ENCODE assay signal across 16 mouse cellular contexts in genomic region chr2:18940693-18941270, GRCm38 (mm10). TPM values are rescaled to one million over a fixed set of nuclear protein-coding genes. Genes with fewer than 3 reads are reported as not detected.
DNase-seq lines count a peak whose midpoint lies in the region; ATAC-seq and TF ChIP-seq lines count a peak whose summit lies in the region.
"Had no signal": no experiment of that assay in that cellular context is flagged by ENCODE, and none has a peak within 500 bp of the region (broad histone marks: within the 10 kb centered on the region; RNA-seq: fewer than 3 reads in every experiment).

No protein-coding gene starts in this region.

- H3K27ac ChIP-seq in hindbrain, embryonic 10.5 days, result 0 out of 2 replicates have a peak overlapping the region, but pooled peaks have one; percentile 29
- no peak overlapping the region for H3K27ac ChIP-seq in hindbrain, embryonic 11.5 days (ENCODE audit: low read depth, low read length)
- H3K27ac ChIP-seq in MEL (ENCODE audit: control insufficient read depth, low read depth, low read length), result peak overlapping the region; percentile 60
- 0 out of 2 replicates have a peak overlapping the region, but pooled peaks have one; percentile 15 for H3K27ac ChIP-seq in limb, embryonic 10.5 days
- H3K27ac ChIP-seq: embryonic facial prominence, embryonic 12.5 days; hindbrain, embryonic 14.5 days; lung, embryonic 15.5 days; midbrain, embryonic 10.5 days had no signal

- peaks cover 29% of the 10 kb centered on the region for H3K36me3 ChIP-seq in erythroblast, embryonic 14.5 days (ENCODE audit: control insufficient read depth)
- no peaks in the 10 kb centered on the region for H3K36me3 ChIP-seq in hindbrain, embryonic 10.5 days
- no peaks in the 10 kb centered on the region for H3K36me3 ChIP-seq in hindbrain, embryonic 11.5 days (ENCODE audit: control insufficient read depth, insufficient read depth, low read length)
- peaks cover 0 to 62% of the 10 kb centered on the region in 2 experiments; a peak in 2 of 4 replicates for H3K36me3 ChIP-seq in MEL (ENCODE audit: control insufficient read depth in 1 of 2, insufficient read depth in 2 of 2, low read length in 2 of 2)
- no peaks in the 10 kb centered on the region for H3K36me3 ChIP-seq in limb, embryonic 10.5 days
- H3K36me3 ChIP-seq: embryonic facial prominence, embryonic 12.5 days; lung, embryonic 15.5 days; midbrain, embryonic 10.5 days had no signal

- no peaks in the 10 kb centered on the region for H3K9me3 ChIP-seq in erythroblast, embryonic 14.5 days (ENCODE audit: control insufficient read depth, low read length)
- no peaks in the 10 kb centered on the region for H3K9me3 ChIP-seq in hindbrain, embryonic 10.5 days
- no peaks in the 10 kb centered on the region for H3K9me3 ChIP-seq in hindbrain, embryonic 11.5 days (ENCODE audit: control insufficient read depth, low read length)
- no peaks in the 10 kb centered on the region for H3K9me3 ChIP-seq in MEL (replicated peaks; ENCODE audit: insufficient read depth, low read length)
- no peaks in the 10 kb centered on the region for H3K9me3 ChIP-seq in limb, embryonic 10.5 days (replicated peaks)
- H3K9me3 ChIP-seq: embryonic facial prominence, embryonic 12.5 days; lung, embryonic 15.5 days; midbrain, embryonic 10.5 days had no signal

- peak overlapping the region; percentile 57 for H3K4me3 ChIP-seq in erythroblast, embryonic 14.5 days (replicated peaks)
- no peak overlapping the region for H3K4me3 ChIP-seq in hindbrain, embryonic 10.5 days
- no peak overlapping the region for H3K4me3 ChIP-seq in hindbrain, embryonic 11.5 days (ENCODE audit: low read depth, low read length)
- no peak overlapping the region for H3K4me3 ChIP-seq in MEL (ENCODE audit: control insufficient read depth in 1 of 2, insufficient read depth in 1 of 2, low read depth in 2 of 2, low read length in 2 of 2)
- H3K4me3 ChIP-seq in limb, embryonic 10.5 days, result no peak overlapping the region
- H3K4me3 ChIP-seq: embryonic facial prominence, embryonic 12.5 days; lung, embryonic 15.5 days; midbrain, embryonic 10.5 days; myocyte had no signal

- H3K4me2 ChIP-seq in hindbrain, embryonic 11.5 days (replicated peaks; ENCODE audit: low read depth, low read length), result no peak overlapping the region
- H3K4me2 ChIP-seq: embryonic facial prominence, embryonic 12.5 days; hindbrain, embryonic 14.5 days; lung, embryonic 15.5 days had no signal

- peaks cover 11% of the 10 kb centered on the region for H3K79me2 ChIP-seq in MEL (ENCODE audit: control insufficient read depth, insufficient read depth, low read length, poor library complexity)

- TF ChIP-seq EP300 in MEL (IDR thresholded peaks at IDR 0.05; ENCODE audit: low read depth in 1 of 2, low read length in 2 of 2), result peak; percentile 58 to 76

- no peak for DNase-seq in hindbrain, embryonic 10.5 days (ENCODE audit: low spot score)
- DNase-seq in hindbrain, embryonic 11.5 days (ENCODE audit: low spot score), result no peak
- DNase-seq in MEL (ENCODE audit: low read depth, low spot score), result peak; percentile 47
- DNase-seq in limb, embryonic 10.5 days (ENCODE audit: low spot score), result peak; percentile 30
- DNase-seq in cerebellum, adult 11-12 months, result no peak
- no peak for DNase-seq in B cell, adult 2 months
- DNase-seq: cerebellum, postnatal 10 days had no signal

- no peak for TF ChIP-seq RAD21 in MEL (IDR thresholded peaks at IDR 0.05; ENCODE audit: low read depth, low read length)

- no peak for ATAC-seq in erythroblast, adult 5-6 weeks (replicated peaks; ENCODE audit: low FRiP score, poor library complexity, severe bottlenecking)
- no peak for ATAC-seq in hindbrain, embryonic 11.5 days (ENCODE audit: low FRiP score)
- ATAC-seq: forebrain, embryonic 14.5 days had no signal

- H3K4me1 ChIP-seq in erythroblast, embryonic 14.5 days (ENCODE audit: control insufficient read depth), result peaks cover 85% of the 10 kb centered on the region
- peaks cover 32% of the 10 kb centered on the region for H3K4me1 ChIP-seq in hindbrain, embryonic 10.5 days (replicated peaks)
- H3K4me1 ChIP-seq in hindbrain, embryonic 11.5 days (replicated peaks; ENCODE audit: control insufficient read depth, insufficient read depth, low read length), result no peaks in the 10 kb centered on the region
- peaks cover 43 to 64% of the 10 kb centered on the region in 2 experiments for H3K4me1 ChIP-seq in MEL (ENCODE audit: control insufficient read depth in 1 of 2, insufficient read depth in 2 of 2, low read length in 2 of 2)
- H3K4me1 ChIP-seq in limb, embryonic 10.5 days, result peaks cover 56% of the 10 kb centered on the region

- H3K27me3 ChIP-seq in erythroblast, embryonic 14.5 days (ENCODE audit: control insufficient read depth), result no peaks in the 10 kb centered on the region
- no peaks in the 10 kb centered on the region for H3K27me3 ChIP-seq in hindbrain, embryonic 10.5 days (ENCODE audit: insufficient read depth, poor library complexity, severe bottlenecking)
- H3K27me3 ChIP-seq in hindbrain, embryonic 11.5 days (ENCODE audit: control insufficient read depth, insufficient read depth, low read length), result no peaks in the 10 kb centered on the region
- H3K27me3 ChIP-seq in MEL (ENCODE audit: control insufficient read depth in 1 of 2, insufficient read depth in 2 of 2, low read length in 2 of 2), result no peaks in the 10 kb centered on the region
- 0 out of 2 replicates have a peak, but pooled peaks cover 3% of the 10 kb centered on the region for H3K27me3 ChIP-seq in limb, embryonic 10.5 days (ENCODE audit: low read depth, poor library complexity, severe bottlenecking)
- H3K27me3 ChIP-seq: embryonic facial prominence, embryonic 12.5 days; lung, embryonic 15.5 days had no signal

- 83% methylated on average over 12 of the region's 12 CpGs for WGBS in hindbrain, embryonic 10.5 days
- 80% methylated on average over 12 of the region's 12 CpGs for WGBS in hindbrain, embryonic 11.5 days
- 65% methylated on average over 12 of the region's 12 CpGs for WGBS in limb, embryonic 10.5 days

- TF ChIP-seq POLR2A in MEL (IDR thresholded peaks at IDR 0.05; ENCODE audit: control insufficient read depth in 1 of 2, insufficient read depth in 1 of 2, low read depth in 1 of 2, low read length in 2 of 2, poor library complexity in 1 of 2), result no peak

- TF ChIP-seq CTCF in MEL (IDR thresholded peaks at IDR 0.05 in 2 of 3, conservative IDR thresholded peaks at IDR 0.05 in 1 of 3; ENCODE audit: control insufficient read depth in 1 of 3, insufficient read depth in 1 of 3, low read depth in 2 of 3, low read length in 3 of 3, poor library complexity in 1 of 3, severe bottlenecking in 1 of 3), result no peak

- H3K9ac ChIP-seq in hindbrain, embryonic 11.5 days (ENCODE audit: low read depth, low read length), result no peak overlapping the region
- H3K9ac ChIP-seq in MEL (ENCODE audit: control insufficient read depth, low read depth, low read length, poor library complexity, severe bottlenecking), result no peak overlapping the region
- H3K9ac ChIP-seq: embryonic facial prominence, embryonic 12.5 days; hindbrain, embryonic 14.5 days; lung, embryonic 15.5 days had no signal

TF ChIP-seq in MEL, 35 proteins besides CTCF, POLR2A, EP300 and RAD21:
- TF ChIP-seq TCF12 (IDR thresholded peaks at IDR 0.05; ENCODE audit: low read depth, low read length), result peak; percentile 44; the same call in 1 of the 2 replicates
- no peak for TF ChIP-seq NELFE (IDR thresholded peaks at IDR 0.05; ENCODE audit: low read depth, low read length)
- peak; percentile 53 for TF ChIP-seq ZNF384 (IDR thresholded peaks at IDR 0.05; ENCODE audit: low read depth, low read length)
- TF ChIP-seq USF1 (IDR thresholded peaks at IDR 0.05; ENCODE audit: low read depth, low read length), result no peak
- TF ChIP-seq CHD2 (IDR thresholded peaks at IDR 0.05; ENCODE audit: low read length), result no peak
- no peak for TF ChIP-seq UBTF (IDR thresholded peaks at IDR 0.05; ENCODE audit: borderline replicate concordance, insufficient read depth, low read depth, low read length)
- TF ChIP-seq POLR2AphosphoS5 (IDR thresholded peaks at IDR 0.05; ENCODE audit: borderline replicate concordance, low read depth, low read length), result no peak
- peak; percentile 37; the same call in 1 of the 2 replicates for TF ChIP-seq ETS1 (IDR thresholded peaks at IDR 0.05; ENCODE audit: low read depth, low read length)
- TF ChIP-seq GABPA (IDR thresholded peaks at IDR 0.05; ENCODE audit: low read depth, low read length), result no peak
- TF ChIP-seq USF2 (IDR thresholded peaks at IDR 0.05; ENCODE audit: borderline replicate concordance in 1 of 2, insufficient read depth in 1 of 2, low read depth in 1 of 2, low read length in 2 of 2), result no peak
- peak; percentile 74; the same call in 1 of the 2 replicates for TF ChIP-seq GATA1 (IDR thresholded peaks at IDR 0.05; ENCODE audit: low read depth, low read length)
- peak; percentile 46 for TF ChIP-seq TAL1 (IDR thresholded peaks at IDR 0.05; ENCODE audit: low read length)
- TF ChIP-seq RCOR1 (IDR thresholded peaks at IDR 0.05; ENCODE audit: low read depth, low read length), result no peak; the same call in 1 of the 2 replicates
- no peak for TF ChIP-seq MYB (IDR thresholded peaks at IDR 0.05; ENCODE audit: low read depth, low read length)

RNA-seq across cellular contexts. Expression of gene Pip4k2a, which starts 57.1 kb away (rescaled TPM):
- polyA plus RNA-seq in erythroblast, embryonic 14.5 days (2012), result 3.8 and 6.1 TPM in 2 replicates
- total RNA-seq in erythroblast, adult 5-6 weeks (2015; ENCODE audit: low replicate concordance), result 81.5 and 97.8 TPM in 2 replicates
- total RNA-seq in erythroblast, adult 5-6 weeks (2017; ENCODE audit: low replicate concordance), result 63.0 and 71.8 TPM in 2 replicates
- 7.7 and 9.0 TPM in 2 replicates for polyA plus RNA-seq in hindbrain, embryonic 10.5 days (2016; fragmentation: Nextera tagmentation; extraction: Ambion mirVana)
- 10.8 and 11.4 TPM in 2 replicates for polyA plus RNA-seq in hindbrain, embryonic 11.5 days (2014; fragmentation: Nextera tagmentation; extraction: Ambion mirVana)
- total RNA-seq in MEL (2012; rRNA removed), result 7.9 and 11.7 TPM in 2 replicates
- 10 to 100 TPM in 1 of 2 experiments, not detected in 1; 48.5 TPM for polyA plus RNA-seq in MEL (2012; ENCODE audit: insufficient read depth in 1 of 2, insufficient read length in 2 of 2, low read depth in 1 of 2, low replicate concordance in 2 of 2, missing spikeins in 1 of 2)
- 5.6 and 6.7 TPM in 2 replicates for polyA plus RNA-seq in limb, embryonic 10.5 days (2016; fragmentation: Nextera tagmentation; extraction: Ambion mirVana)

RNA-seq across cellular contexts. Expression of gene 4930426L09Rik, which starts 57.4 kb away (rescaled TPM):
- not detected in 2 replicates for polyA plus RNA-seq in erythroblast, embryonic 14.5 days (2012)
- total RNA-seq in erythroblast, adult 5-6 weeks (2015; ENCODE audit: low replicate concordance), result 1.3 and 4.8 TPM in 2 replicates
- 3.0 and 3.6 TPM in 2 replicates for total RNA-seq in erythroblast, adult 5-6 weeks (2017; ENCODE audit: low replicate concordance)
- 0.17 and 0.55 TPM in 2 replicates for polyA plus RNA-seq in hindbrain, embryonic 10.5 days (2016; fragmentation: Nextera tagmentation; extraction: Ambion mirVana)
- polyA plus RNA-seq in hindbrain, embryonic 11.5 days (2014; fragmentation: Nextera tagmentation; extraction: Ambion mirVana), result 0.43 and 0.49 TPM in 2 replicates
- 0.12 and 0.13 TPM in 2 replicates for total RNA-seq in MEL (2012; rRNA removed)
- under 1 TPM in 1 of 2 experiments, not detected in 1; 0.19 TPM for polyA plus RNA-seq in MEL (2012; ENCODE audit: insufficient read depth in 1 of 2, insufficient read length in 2 of 2, low read depth in 1 of 2, low replicate concordance in 2 of 2, missing spikeins in 1 of 2)
- polyA plus RNA-seq in limb, embryonic 10.5 days (2016; fragmentation: Nextera tagmentation; extraction: Ambion mirVana), result 0.20 and 0.25 TPM in 2 replicates
- total RNA-seq: gastrocnemius, adult 18-20 months had no signal

Comparison
In these comparisons a context has a peak if more than half of its experiments do, and no peak if none do; other contexts are left out.
1. DNase-seq: peak in MEL (single experiment) and limb, embryonic 10.5 days (single experiment); none in hindbrain, embryonic 10.5 days (single experiment), hindbrain, embryonic 11.5 days (single experiment), cerebellum, adult 11-12 months (single experiment) and B cell, adult 2 months (0 of 2).